Mouse (Mus musculus) adrenal gland (tissue): ENCODE data around the gene Cpne5.

Experiments
- intact Hi-C: fragments of 180-260 bp; cut with DNase I; formaldehyde crosslinking; loops from one replicate; pipeline ENCODE4 v1.15.1; 2025

Gene Cpne5

DNA sequence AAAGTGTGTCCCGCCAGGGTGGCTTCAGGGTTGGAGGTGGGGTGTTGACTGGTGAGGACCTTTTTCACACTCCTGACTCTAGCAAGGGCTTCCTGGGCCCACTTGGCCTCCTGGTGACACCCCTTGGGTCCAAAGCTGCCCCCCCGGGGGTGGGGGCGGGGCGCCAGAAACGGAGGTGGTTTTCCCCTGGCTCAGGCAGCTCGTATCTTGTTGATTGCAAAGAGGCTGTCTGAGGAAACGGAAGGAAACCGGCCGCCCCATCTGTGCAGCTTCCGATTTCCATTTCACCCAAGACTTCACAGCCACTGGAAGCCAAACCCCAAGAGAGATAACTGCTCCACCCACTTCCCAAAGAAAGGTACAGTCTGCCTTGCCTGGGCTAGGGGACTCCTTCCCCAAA is 65.9 kb downstream of the Cpne5 start:
- intact Hi-C loops, result loop anchor here (2.0 to 10.0 kb wide), 4 partner anchors 75 to 203 kb away; no protein-coding TSS in a partner anchor

DNA sequence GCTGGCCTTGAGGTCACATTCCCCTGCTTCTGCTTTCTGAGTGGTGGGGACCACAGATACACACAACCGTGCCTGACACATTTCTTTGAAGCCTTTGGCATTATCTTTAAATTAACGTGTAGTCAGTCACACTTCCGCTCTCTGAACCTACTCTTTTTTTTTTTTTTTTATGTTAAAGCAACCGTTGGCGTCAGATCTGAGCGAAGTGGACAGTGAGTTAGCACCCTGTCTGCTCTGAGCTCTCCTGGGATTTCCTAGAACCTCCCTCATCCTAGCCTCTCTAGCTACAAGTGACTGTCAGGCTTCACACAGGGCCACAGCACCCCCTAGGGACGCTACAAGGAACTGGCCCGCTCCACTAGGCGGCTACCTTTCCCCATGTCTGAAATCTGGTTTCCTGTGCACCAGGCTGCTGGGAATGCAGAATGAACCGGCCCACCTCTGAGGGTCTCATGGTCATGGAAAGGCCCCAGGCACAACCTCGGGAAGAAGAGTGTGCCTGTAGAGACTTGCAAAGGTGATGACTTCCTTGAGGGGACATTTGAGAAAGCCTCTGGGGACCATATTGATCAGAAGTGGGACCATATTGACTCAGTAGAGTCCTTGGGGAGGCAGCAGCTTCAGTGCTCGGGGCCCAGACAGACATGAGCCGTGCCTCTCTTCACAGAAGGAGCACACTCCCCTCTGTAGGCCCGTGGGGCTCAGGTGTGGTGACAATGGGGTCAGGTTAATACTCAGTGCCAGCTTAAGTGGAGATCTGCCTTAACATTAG is 66.8 kb downstream of the Cpne5 start:
- intact Hi-C loops, result loop anchor here (5.0 to 10.0 kb wide), 3 partner anchors 74 to 204 kb away; no protein-coding TSS in a partner anchor

DNA sequence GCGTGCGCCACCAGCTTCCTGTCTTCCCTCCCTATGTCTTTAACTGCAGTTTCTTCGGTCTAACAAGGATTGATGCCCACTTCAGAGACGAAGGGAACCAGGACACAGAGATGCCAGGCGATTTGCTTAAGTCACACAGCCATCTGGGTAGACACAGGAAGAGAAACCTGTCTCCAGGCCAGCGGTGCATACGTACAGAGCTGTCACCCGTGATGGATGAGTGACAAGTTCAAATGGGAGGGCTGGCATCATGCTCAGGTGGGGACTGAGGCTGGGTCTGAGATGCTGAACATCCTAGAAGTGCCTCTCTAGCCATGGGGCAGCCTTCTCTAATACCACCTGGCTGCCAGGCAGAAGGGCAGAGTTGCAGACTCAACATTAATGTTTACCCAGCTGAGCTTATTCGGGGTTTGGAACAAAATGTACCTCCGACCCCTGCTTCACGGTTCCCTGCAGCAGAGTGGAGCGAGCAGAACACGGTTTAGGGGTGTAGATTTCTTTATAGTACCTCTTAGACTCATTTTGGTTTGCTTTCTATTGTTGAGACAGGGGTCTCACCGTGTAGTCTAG is 67.5 kb downstream of the Cpne5 start:
- intact Hi-C loops, result loop anchor here (5.0 to 10.0 kb wide), 3 partner anchors 73 to 204 kb away; no protein-coding TSS in a partner anchor

DNA sequence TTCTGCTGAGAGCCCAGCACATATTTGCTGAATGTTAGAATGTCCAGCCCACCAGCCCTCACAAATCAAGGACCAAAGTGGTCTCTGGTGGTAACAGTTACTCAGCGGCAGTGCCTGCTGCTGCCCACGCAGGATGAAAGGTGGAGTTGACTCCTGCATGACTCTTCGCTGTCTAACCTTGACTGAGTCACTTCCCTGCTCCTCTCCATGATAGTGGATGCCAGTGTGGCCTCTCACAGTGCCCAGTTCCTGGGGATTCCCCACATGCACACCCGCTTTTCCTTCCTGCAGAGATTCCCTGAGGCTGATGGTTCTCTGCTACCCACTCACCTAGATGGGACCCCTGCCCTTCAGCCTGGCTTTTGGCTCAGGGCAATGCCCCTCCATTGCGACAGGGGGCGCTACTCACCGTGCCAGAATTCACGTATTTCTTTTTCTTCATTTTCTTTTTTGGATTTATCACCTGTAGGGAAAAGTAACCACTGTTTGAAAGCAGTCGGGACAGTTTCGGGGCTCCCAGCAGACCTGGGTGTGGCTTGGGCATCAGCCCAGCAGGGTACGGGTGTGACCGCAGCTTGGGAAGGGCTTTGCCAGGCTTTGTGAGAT is 68.9 kb downstream of the Cpne5 start:
- intact Hi-C loops, result no loop called here

DNA sequence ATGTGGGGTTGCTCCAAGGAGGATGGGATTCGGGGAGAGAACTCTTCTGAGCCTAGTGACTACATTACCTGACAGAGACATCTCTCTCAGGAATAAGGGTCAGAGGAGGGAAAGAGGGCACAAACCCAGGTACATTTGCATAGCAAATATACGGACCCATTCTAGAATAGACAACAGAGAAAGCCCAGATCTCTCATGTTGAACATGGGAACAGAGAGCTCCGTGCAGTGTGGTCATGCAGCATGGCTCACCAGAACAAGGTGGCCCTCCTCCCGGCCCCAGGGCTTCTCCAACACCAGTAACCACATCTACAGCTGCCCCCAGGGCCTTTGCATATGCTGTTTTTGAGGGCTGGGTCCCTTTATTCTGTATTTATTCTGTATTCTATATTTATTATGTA is 69.5 kb downstream of the Cpne5 start:
- intact Hi-C loops, result no loop called here

DNA sequence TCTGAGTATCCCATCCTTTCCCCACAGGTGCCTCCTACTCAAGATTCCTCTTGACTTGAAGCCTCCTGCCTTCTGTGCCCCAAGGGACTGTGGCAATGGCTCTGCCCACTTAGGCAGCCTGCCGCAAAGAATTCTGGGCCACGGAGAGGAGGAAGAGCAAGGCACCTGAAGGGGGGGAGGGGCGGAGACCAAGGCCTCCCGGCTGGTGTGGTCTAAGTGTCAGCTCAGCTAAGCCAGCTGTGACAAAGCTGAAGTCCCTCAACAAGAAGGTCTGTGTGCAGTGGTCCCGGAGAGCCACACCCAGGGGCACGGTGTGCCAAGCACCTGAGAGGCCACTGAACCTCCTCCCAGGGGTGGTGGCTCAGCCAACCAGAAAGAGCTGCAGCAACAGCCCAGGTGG is 70.6 kb downstream of the Cpne5 start:
- intact Hi-C loops, result no loop called here

DNA sequence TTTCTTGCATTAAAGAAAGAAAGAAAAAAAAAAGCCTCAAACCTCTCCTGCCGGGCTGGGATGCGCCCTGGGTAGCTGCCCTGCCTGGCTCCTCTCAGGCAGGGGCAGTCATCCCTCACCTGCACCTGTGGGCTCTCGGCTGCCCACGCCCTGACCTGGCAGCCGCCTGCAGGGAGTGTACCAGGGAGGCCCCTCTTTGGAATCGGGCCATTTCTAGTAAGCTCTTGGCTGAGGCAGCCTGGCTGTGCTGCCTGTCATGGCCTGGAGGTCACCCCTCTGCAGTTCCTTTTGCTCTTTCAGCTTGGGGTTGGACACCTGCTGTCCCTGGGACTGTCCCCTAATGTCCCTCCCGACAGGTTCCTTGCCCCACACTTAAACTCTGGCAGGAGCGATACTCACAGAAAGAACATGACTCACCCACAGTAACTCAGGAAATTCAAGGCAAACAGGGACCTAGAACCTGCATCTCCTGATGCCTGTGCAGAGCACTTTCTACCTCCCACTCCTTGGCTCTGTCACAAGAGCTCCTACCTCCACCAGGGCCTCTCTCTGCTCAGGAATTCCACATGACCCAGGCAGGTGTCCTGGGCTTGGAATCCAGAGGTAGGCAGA is 71.9 kb downstream of the Cpne5 start:
- intact Hi-C loops, result no loop called here

DNA sequence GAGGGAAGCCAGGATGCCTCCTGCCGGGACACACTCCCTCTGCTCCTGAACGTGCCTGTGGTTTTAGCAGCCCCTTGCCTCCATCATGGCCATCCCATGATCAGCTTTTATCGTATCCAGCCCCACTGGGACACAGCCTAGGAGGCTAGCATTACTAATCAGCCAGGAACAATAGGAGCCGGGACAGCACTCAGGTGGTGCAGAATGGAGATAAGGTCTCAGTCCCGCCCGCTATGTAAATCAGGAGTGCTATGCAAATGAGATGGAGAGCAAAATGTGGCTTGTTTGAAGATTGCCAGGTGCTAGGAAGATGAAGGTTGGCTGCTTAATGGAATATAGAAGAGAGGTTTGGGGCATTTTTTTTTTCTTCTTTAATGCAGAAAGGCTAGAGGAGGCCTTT is 72.5 kb downstream of the Cpne5 start:
- intact Hi-C loops, result no loop called here

DNA sequence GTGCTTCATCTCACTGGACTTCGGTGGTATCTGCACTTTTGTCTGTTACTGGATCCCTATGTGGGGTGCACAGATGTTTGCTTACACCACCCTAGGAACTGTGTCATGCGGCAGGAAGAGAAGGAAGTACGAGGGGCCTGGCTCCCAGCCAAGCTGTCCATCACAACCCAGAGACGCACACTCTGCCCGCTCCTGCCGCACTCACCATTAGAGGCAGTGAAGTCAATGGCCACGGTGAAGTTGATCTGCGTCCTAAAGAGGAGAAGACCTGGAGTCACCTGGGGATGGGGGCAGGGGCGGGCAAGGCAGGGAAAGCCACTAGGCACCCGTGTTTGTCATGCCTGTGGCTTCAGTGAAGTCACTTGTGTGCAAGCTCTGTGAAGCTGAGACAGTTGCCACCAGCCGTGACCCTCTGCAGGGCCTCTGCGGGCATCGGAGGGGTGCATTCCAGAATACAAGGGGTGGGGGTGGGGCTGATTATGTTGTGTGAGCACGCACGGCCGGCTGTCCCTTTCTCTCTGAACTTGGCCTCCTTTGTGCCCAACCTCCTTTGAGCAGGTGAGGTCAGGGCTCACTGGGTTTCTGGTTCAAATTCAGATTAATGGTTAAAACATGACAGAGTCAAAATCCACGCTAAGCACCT is 73.4 kb downstream of the Cpne5 start:
- intact Hi-C loops, result no loop called here

DNA sequence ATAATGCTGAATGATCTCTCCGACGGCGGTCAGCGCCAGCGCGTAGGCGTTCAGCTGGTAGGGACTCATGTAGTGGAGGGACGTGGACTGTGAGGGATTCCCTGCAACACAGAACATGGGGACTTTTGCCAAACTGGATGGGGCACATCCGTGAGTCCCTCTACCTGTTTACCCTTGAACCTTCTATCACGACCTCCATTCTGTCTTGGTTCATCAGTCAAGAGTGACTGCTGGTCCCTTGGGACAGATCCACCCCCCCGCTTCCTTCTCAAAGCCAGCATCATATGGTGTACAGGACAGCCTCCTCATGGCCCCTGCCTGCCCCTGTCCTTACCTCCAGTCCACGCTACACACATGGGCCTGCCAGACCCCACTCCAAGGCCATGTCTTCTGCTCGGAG is 75.6 kb downstream of the Cpne5 start:
- intact Hi-C loops, result no loop called here

DNA sequence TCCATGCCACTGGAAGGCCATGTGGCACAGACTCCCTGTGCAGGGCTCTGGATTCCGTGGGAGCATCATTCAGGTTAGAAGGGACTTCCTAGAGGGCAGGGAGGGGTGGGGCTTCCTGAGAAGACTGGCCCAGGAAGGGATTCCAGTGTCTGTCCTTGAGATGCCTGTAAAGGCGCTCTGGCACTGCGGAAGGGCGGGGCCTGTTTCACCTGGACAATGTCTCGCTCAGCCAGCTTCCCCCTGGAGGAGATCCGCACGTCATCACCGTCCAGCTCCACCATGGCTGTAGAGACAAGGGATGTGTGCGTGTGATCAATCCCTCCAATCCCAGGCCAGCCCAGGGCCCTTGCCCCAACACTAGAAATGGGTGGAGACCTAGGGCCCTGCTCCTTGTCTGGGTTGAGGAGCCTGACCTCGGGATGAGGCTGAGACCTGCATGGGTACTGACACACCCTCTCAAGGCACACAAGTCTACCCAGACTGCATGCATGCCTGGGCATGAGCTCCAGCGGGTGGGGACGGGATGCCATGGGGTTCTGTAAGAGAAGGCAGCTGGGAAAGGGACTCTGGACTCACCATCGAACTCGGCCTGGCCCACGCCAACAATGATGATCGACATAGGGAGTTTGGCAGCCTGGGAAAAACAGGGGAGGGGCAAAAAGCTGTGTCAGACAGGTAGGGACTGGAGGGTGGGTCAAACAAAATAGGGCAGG is 78.1 kb downstream of the Cpne5 start:
- intact Hi-C loops, result no loop called here

DNA sequence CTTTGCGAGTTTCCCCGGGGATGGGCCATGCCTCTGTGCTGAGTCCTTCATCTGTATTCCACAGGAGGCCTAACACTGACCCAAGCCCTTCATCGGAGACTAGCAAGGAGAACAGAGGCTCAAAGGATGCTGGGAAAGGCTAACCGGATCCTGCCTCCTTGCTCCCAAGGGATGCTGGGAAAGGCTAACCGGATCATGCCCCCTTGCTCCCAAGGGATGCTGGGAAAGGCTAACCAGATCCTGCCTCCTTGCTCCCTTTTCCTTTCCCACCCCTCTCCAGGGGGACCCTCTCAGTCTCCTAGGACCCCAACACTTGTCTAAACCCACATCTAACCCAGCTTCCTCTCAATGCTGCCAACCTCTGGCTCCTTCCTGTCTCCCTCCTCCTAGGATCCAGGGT is 78.6 kb downstream of the Cpne5 start:
- intact Hi-C loops, result no loop called here

DNA sequence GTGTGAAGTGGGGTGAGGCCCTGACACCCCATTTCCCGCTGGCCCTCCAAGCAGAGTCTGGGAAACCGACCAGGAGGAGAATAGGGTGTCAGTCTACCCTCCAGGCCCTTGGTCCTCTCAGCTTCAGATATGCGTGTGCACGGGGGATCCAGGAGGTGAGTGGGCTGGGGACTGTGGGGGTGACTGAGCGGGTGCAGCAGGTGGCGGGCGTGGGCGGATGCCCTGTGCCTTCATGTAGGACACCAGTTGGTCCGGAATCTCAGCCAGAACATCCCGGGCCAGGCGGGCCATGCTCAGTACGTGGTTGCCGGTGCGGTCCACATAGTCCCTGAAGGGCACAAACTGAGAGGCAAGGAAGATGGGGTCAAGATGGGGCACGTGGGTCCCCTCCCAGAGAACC is 79.1 kb downstream of the Cpne5 start:
- intact Hi-C loops, result no loop called here

DNA sequence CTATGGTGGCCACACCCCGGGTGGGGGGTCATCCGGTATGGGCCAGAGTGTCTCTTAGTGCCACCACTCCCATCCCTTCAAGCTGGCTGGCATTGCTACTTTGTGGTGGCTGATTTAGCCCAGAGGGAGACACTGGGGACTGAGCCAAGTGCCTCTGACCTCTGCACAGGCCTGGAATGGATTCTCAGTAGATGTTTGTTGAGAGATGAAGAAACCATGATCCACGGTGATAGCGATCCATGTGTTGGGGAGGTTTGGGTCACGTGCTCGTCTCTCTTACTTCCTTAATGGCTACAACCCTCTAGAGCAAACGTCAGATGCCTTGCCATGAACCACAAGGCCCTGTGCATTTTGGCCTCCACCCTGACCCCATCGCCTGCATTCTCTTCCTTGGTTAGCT is 81.1 kb downstream of the Cpne5 start:
- intact Hi-C loops, result no loop called here

DNA sequence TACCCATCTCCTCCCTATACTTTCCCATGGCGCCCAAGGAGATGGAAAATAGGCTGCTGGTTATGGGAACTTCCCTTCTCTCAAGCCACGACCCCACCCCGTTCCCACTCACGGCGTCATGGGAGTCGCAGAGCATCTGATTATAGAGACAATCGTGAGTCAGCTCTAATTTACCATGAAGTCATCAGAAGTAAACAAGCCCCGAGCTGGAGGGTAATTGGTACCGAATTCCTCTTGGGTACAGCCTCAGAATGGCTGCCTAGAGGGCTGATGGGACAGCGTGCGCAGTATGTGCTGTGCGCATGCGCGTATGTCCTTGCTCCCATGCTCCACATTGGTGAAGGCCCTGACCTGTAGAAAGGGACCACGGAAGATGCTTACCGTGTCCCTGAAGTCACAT is 81.6 kb downstream of the Cpne5 start:
- intact Hi-C loops, result no loop called here

DNA sequence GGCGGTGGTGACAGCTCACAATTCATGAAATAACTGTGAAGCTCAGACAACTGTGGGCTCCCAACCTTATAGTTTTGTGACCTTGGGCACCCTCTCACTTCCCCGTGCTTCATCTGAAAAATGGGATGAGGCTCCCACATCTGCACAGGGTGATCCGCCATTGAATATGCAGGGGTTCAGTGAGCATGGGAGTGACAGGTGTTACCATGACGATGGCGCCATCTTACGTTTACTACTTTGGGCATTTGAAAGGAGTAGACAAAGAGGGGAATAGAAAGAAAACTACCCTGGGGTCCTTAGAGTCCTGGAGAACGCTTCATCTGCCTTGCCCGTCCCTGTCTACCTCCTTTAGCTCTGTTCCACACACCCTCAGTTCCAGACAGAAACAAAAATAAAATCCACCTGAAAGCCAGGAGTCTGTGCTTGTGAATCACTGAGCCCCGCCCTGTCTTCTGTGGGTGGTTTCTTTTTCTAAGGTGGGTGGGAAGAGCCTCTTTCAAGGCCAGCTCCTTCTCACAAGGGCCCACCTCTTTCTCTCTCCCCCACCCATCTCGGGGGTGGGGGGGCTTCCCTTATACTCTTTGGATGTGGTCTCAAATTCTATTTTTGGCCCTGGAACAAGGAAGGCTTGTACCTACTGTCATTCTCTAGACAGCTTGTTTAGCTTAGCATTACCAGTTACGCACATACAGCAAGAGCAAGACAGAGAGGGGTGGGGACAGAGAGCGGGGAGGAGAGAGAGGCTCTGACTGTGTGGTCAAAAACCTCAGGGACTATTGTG is 82.4 kb downstream of the Cpne5 start:
- intact Hi-C loops, result no loop called here

DNA sequence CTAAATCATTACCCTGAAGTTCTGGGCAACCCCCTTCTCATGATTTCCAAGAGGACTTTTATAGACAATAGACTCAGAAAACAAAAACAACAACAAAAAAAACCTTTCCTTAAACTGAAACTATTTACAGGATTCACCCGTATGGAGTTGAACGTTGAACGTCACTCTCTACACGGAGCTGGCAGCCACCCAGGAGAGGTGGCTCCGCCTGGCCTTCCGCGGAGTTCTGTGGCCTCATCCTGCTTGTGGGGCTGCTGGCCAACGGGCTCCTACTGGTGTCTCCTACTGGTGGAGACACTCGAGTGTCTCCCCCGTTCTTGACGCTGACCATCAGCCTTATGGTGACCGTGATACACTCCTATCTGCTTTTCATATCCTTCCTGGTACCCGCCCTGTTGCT is 83.7 kb downstream of the Cpne5 start:
- intact Hi-C loops, result no loop called here

DNA sequence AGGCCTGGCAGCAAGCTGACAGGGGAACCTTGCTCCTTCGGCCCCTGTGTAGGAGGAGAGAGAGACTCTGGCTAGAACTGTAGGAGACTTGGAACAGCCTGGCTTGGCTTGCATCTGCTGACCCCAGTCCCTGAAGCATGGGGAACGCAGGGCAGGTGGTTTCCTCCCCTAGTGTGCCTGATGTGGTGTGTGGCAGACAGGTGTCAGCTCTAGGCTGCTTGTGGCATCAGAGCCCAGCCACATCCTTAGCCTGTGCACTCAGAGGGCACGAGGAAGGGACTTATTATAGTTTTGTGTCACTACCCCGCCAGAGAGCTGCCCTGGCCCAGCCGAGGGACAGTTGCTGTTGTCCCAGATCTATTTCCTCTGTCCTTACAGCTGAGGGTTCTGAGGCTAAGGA is 85.4 kb downstream of the Cpne5 start:
- intact Hi-C loops, result no loop called here

DNA sequence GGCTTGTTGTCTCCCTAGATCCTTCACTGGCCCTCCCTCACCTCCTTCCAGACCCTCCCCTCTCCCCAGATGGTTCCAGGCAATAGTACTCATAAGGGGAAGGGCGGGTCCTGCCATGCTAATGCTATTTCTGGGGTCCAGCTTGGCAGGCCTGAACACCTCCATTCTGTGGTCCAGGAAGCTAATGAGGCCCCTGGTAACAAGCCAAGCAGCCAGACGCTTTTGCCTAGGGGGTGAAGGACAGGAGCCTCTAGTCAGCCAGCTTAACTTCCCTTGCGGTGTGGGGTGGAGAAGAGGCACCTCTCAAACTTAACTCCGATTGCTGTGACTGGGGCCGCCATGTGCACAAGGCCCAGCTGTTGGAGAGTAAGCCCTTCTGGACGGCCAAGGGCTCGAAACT is 88.2 kb downstream of the Cpne5 start:
- intact Hi-C loops, result no loop called here

DNA sequence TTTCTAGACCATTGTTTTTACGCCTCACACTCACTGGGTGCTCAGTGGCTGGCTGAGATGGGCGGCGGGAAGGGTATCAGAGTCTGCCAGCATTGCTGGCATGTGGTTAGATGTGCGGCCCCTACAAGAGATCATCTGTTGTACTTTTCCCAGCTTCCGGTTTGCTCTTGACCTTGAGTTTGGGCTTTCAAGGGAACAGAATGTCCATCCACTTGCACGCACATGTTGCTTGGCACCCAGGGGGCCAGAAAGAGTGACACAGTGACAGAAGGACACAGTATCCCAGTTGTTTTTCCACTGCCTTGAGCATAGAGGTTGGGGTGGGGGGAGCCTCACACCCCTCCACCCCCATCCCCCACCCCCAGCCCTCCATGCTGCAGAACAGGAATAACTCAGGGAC is 90.2 kb downstream of the Cpne5 start:
- intact Hi-C loops, result no loop called here
